Comparison of ENCODE assay signal across 33 mouse cellular contexts in genomic region chr13:96458606-96459005, GRCm38 (mm10). TPM values are rescaled to one million over a fixed set of nuclear protein-coding genes. Genes with fewer than 3 reads are reported as not detected.
"Had no signal": no experiment of that assay in that cellular context is flagged by ENCODE, and none has a peak within 500 bp of the region (broad histone marks: within the 10 kb centered on the region; RNA-seq: fewer than 3 reads in every experiment).

No protein-coding gene starts in this region.

- H3K27me3 ChIP-seq: heart, embryonic 12.5 days; hindbrain, embryonic 13.5 days; hindbrain, embryonic 15.5 days; kidney, embryonic 15.5 days; limb, embryonic 12.5 days; liver, embryonic 12.5 days had no signal

- DNase-seq: gastrocnemius, adult 2 months; gastrocnemius, postnatal 10 days; gastrocnemius, postnatal 25 days; heart, adult 18-20 months; heart, postnatal 14 days; heart, postnatal 36 days; kidney, adult 11 months; kidney, adult 2 months; kidney, adult 9 months; kidney, postnatal 14 days; kidney, postnatal 36 days; layer of hippocampus, adult 9-11 months; layer of hippocampus, postnatal 36 days; left cerebral cortex, postnatal 4 days had no signal

- H3K9me3 ChIP-seq: heart, embryonic 10.5 days; heart, embryonic 12.5 days; hindbrain, embryonic 13.5 days; hindbrain, embryonic 15.5 days; kidney, embryonic 15.5 days; limb, embryonic 12.5 days; liver, embryonic 12.5 days had no signal

- H3K4me2 ChIP-seq: heart, embryonic 12.5 days; hindbrain, embryonic 13.5 days; hindbrain, embryonic 15.5 days; kidney, embryonic 15.5 days; limb, embryonic 12.5 days; liver, embryonic 12.5 days had no signal

- H3K4me3 ChIP-seq: gastrocnemius, adult 2 months; heart, embryonic 10.5 days; heart, embryonic 12.5 days; hindbrain, embryonic 13.5 days; hindbrain, embryonic 15.5 days; kidney, embryonic 15.5 days; limb, embryonic 12.5 days; liver, embryonic 12.5 days had no signal

- H3K27ac ChIP-seq: gastrocnemius, adult 2 months; heart, embryonic 10.5 days; hindbrain, embryonic 13.5 days; hindbrain, embryonic 15.5 days; hindbrain, postnatal 0 days; kidney, embryonic 15.5 days; kidney, postnatal 0 days; limb, embryonic 12.5 days; liver, embryonic 12.5 days; liver, embryonic 14.5 days had no signal

- ATAC-seq: liver, embryonic 12.5 days had no signal

- H3K9ac ChIP-seq: heart, embryonic 12.5 days; hindbrain, embryonic 13.5 days; hindbrain, embryonic 15.5 days; kidney, embryonic 15.5 days; limb, embryonic 12.5 days; liver, embryonic 12.5 days; liver, embryonic 14.5 days had no signal

- H3K4me1 ChIP-seq: heart, embryonic 10.5 days; heart, embryonic 12.5 days; hindbrain, embryonic 13.5 days; hindbrain, embryonic 15.5 days; kidney, embryonic 15.5 days; limb, embryonic 12.5 days; liver, embryonic 12.5 days had no signal

- H3K36me3 ChIP-seq: heart, embryonic 10.5 days; heart, embryonic 12.5 days; hindbrain, embryonic 13.5 days; hindbrain, embryonic 15.5 days; kidney, embryonic 15.5 days; limb, embryonic 12.5 days; liver, embryonic 12.5 days had no signal

RNA-seq across cellular contexts. Expression of gene Ankdd1b, which starts 12.4 kb away (rescaled TPM):
- polyA plus RNA-seq: hindbrain, embryonic 11.5 days; hindbrain, embryonic 15.5 days; liver, adult 2 months; liver, embryonic 12.5 days; liver, embryonic 16.5 days had no signal

RNA-seq across cellular contexts. Expression of gene Gm17622, which starts 31.9 kb away (rescaled TPM):
- polyA plus RNA-seq: heart, embryonic 10.5 days; heart, embryonic 12.5 days; heart, embryonic 14.5 days; heart, embryonic 16.5 days; hindbrain, embryonic 11.5 days; hindbrain, embryonic 13.5 days; hindbrain, embryonic 15.5 days; hindbrain, postnatal 0 days; intestine, embryonic 14.5 days; intestine, embryonic 16.5 days; kidney, adult 2 months; kidney, embryonic 15.5 days; kidney, postnatal 0 days; large intestine, adult 2 months; limb, embryonic 12.5 days; limb, embryonic 14.5 days; liver, adult 2 months; liver, embryonic 12.5 days; liver, embryonic 14.5 days; liver, embryonic 16.5 days had no signal
